Mouse (Mus musculus) heart, adult 2 months (tissue): ENCODE measurements around the gene Stk39.

ENCODE experiments used
- CTCF ChIP-seq: fragments of 200-600 bp; IDR thresholded peaks from 2 replicates; pipeline ENCODE4 v1.8.1; 2022; ENCODE audit warnings: antibody characterized with exemption, mild to moderate bottlenecking, moderate library complexity
- POLR2A ChIP-seq: fragments of 200-500 bp; IDR thresholded peaks from 2 replicates; pipeline ENCODE4 v1.6.1; 2011; ENCODE audit warnings: mild to moderate bottlenecking, low read depth, low read length, control low read depth; ENCODE audit not compliant: insufficient read depth

- TF ChIP-seq CTCF: no peak
- no peak for TF ChIP-seq POLR2A
These were observed 4.7 kb downstream of the Stk39 start for GRCm38 (mm10) chr2:68467085-68467978.
